Mouse (Mus musculus): ENCODE data around the gene Adamts2. TPM values are rescaled to one million over a fixed set of nuclear protein-coding genes. Genes with fewer than 3 reads are reported as not detected.

Adamts2 gene
- polyA plus RNA-seq, 1 experiment, result 3.2 TPM

DNA sequence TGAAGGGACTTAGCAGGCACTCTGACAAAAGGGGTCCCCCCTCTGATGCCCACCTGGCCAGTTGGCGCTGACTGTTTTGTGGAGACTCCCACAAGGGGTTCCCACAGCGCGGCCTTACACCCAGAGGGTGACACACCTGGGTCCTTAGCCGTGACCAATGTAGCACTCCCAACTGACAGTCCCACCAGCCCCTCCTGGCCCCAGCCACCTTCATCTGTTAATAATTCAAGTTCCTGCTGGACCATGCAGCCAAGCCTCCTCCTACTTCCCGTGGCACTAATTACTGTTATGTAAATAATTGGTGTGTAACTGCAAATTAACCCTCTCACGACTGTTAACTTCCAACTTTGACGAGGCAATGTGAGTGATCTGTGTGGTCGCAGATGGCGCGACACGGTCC is 195.8 kb downstream of the Adamts2 start:
- no peaks in the 10 kb centered on the region for H3K27me3 ChIP-seq (ENCODE audit: control insufficient read depth, insufficient read depth, low read length)
- no peaks in the 10 kb centered on the region for H3K36me3 ChIP-seq (ENCODE audit: control insufficient read depth, insufficient read depth, low read length)
- H3K4me3 ChIP-seq (ENCODE audit: control insufficient read depth, low read depth, low read length), result no peak overlapping the region
- TF ChIP-seq POLR2A (IDR thresholded peaks at IDR 0.05; ENCODE audit: control insufficient read depth, low read depth, low read length) (no peak), CTCF (IDR thresholded peaks at IDR 0.05; ENCODE audit: control insufficient read depth, insufficient read depth, insufficient replicate concordance, low read depth, low read length) (no peak)
- peaks cover 7% of the 10 kb centered on the region for H3K4me1 ChIP-seq (ENCODE audit: control insufficient read depth, insufficient read depth, low read length)
- H3K27ac ChIP-seq (ENCODE audit: control insufficient read depth, insufficient read depth, low read depth, low read length), result no peak overlapping the region

DNA sequence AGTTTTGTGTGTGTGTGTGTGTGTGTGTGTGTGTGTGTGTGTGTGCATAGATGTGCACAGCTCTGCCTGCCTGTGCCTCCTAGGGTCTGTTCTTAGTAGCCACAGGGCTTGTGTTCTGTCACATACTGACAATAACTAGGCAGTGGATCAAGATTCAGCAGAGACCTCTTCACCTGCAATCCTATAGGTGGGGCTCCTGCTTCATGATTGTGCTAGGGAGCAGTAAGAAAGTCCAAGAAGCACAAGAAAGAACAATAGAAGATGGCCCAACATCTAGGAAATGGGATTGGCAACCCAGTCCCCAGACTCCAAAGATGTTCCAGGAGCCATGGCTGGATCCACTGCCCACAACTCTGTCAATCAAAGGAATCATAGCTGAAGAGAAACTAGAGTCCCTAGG is 197.0 kb downstream of the Adamts2 start:
- Histone ChIP-seq H3K27me3 (ENCODE audit: control insufficient read depth, insufficient read depth, low read length) (no peaks in the 10 kb centered on the region), H3K4me3 (ENCODE audit: control insufficient read depth, low read depth, low read length) (no peak overlapping the region), H3K36me3 (ENCODE audit: control insufficient read depth, insufficient read depth, low read length) (no peaks in the 10 kb centered on the region), H3K4me1 (ENCODE audit: control insufficient read depth, insufficient read depth, low read length) (peaks cover 7% of the 10 kb centered on the region), H3K27ac (ENCODE audit: control insufficient read depth, insufficient read depth, low read depth, low read length) (no peak overlapping the region)
- TF ChIP-seq CTCF (IDR thresholded peaks at IDR 0.05; ENCODE audit: control insufficient read depth, insufficient read depth, insufficient replicate concordance, low read depth, low read length), result no peak
- no peak for TF ChIP-seq POLR2A (IDR thresholded peaks at IDR 0.05; ENCODE audit: control insufficient read depth, low read depth, low read length)

DNA sequence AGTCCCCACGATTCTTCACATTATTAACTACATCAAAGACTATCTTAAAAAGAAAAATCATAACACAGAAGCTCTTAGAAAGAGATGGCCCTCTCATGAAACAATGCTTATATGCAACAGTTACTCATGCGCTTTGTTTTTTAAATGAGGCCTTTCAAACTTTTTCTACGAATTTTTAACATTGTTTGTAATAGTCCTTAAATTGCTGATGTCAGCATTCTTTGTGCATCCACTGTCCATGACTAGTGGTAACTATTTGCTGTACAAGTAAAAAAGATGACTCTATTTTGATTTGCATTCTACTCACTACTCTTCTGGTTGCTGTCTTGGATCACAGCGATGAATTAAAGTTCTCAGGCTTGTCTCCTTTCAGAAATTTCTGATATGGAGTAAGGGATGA is 212.3 kb downstream of the Adamts2 start:
- H3K27ac ChIP-seq (ENCODE audit: control insufficient read depth, insufficient read depth, low read depth, low read length), result no peak overlapping the region
- no peaks in the 10 kb centered on the region for H3K4me1 ChIP-seq (ENCODE audit: control insufficient read depth, insufficient read depth, low read length)
- H3K4me3 ChIP-seq (ENCODE audit: control insufficient read depth, low read depth, low read length), result no peak overlapping the region
- TF ChIP-seq CTCF (IDR thresholded peaks at IDR 0.05; ENCODE audit: control insufficient read depth, insufficient read depth, insufficient replicate concordance, low read depth, low read length) (no peak), POLR2A (IDR thresholded peaks at IDR 0.05; ENCODE audit: control insufficient read depth, low read depth, low read length) (no peak)
- no peaks in the 10 kb centered on the region for H3K27me3 ChIP-seq (ENCODE audit: control insufficient read depth, insufficient read depth, low read length)
- peaks cover 3% of the 10 kb centered on the region for H3K36me3 ChIP-seq (ENCODE audit: control insufficient read depth, insufficient read depth, low read length)

DNA sequence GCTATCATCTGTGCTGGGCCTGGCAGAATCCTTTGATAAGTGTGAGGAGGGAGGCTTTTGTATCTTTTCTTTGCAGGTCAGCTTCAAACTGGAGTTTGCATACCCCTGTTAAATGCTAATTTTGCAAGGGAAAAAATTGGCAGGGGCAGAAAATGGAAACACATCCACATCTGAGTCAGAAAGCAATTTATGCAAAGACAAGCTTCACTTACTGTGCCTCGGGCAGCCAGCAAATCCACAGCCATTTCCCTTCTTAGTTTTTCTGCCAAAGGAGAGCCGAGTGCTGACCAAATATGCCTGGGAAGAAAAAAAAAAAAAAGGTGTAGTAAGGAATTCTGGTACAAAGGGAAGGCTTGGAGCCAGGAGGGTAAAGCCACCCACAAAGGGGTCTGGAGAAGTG is 224.3 kb downstream of the Adamts2 start:
- no peaks in the 10 kb centered on the region for H3K27me3 ChIP-seq (ENCODE audit: control insufficient read depth, insufficient read depth, low read length)
- no peaks in the 10 kb centered on the region for H3K36me3 ChIP-seq (ENCODE audit: control insufficient read depth, insufficient read depth, low read length)
- peaks cover 6% of the 10 kb centered on the region for H3K4me1 ChIP-seq (ENCODE audit: control insufficient read depth, insufficient read depth, low read length)
- no peak overlapping the region for H3K4me3 ChIP-seq (ENCODE audit: control insufficient read depth, low read depth, low read length)
- TF ChIP-seq CTCF (IDR thresholded peaks at IDR 0.05; ENCODE audit: control insufficient read depth, insufficient read depth, insufficient replicate concordance, low read depth, low read length) (no peak), POLR2A (IDR thresholded peaks at IDR 0.05; ENCODE audit: control insufficient read depth, low read depth, low read length) (no peak)
- no peak overlapping the region for H3K27ac ChIP-seq (ENCODE audit: control insufficient read depth, insufficient read depth, low read depth, low read length)

DNA sequence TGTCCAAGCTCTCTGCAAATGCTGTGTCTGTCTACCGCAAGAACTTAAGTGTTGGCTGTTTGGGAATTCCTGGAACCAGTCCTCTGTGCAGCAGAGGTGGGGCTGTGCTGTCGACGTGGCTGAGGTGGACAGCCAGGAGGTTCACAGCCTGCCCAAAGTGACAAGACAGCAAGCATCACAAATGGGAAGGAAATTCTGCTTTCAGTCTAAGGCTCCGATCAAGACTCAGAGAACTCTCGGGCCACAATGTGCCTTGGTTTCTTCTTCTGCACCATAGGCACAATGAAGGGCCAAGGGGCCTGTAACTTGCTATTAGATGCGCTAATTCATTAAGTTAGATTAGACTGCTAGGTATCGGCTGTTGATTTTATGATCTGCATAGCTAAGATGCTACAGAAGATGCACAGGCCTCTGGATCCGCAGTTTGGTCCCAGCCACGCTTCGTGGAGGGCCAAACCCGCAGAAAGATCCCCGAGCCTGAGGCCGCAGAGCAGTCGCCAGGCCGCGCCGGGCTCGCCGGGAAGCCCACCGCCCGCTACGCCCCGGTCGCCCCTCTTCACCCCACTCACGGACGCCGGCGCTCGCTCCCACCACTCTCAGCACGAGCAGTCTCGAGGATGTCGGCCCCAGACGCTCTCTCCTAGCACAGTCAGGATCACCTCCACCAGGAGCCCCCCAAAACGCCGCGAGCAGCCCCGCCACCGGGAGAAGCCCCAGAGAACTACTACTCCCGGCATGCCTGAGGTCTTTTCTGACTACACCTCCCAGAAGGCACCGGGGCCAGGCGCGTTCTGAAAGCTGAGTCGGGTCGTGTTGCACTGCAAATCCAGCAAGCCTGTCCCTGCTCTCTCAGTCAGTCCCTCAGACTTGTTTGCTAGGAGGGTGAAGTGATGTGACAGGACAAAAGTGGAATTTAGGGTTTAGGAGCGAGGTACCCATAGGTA is 225.4 kb downstream of the Adamts2 start, which contains the start of gene Zfp354c:
Gene Zfp354c, minus strand, starts transcription at position 715 of the 944 bp plus-strand sequence.
- H3K4me3 ChIP-seq (ENCODE audit: control insufficient read depth, low read depth, low read length), result peak within 1 kb of the TSS; percentile 99
- peak within 1 kb of the TSS; percentile 44 for H3K27ac ChIP-seq (ENCODE audit: control insufficient read depth, insufficient read depth, low read depth, low read length)
- H3K4me1 ChIP-seq (ENCODE audit: control insufficient read depth, insufficient read depth, low read length), result peaks cover 6% of the 10 kb centered on the region
- no peaks in the 10 kb centered on the region for H3K36me3 ChIP-seq (ENCODE audit: control insufficient read depth, insufficient read depth, low read length)
- TF ChIP-seq POLR2A (IDR thresholded peaks at IDR 0.05; ENCODE audit: control insufficient read depth, low read depth, low read length), result peak; percentile 43; the same call in 1 of the 2 replicates
- TF ChIP-seq CTCF (IDR thresholded peaks at IDR 0.05; ENCODE audit: control insufficient read depth, insufficient read depth, insufficient replicate concordance, low read depth, low read length), result no peak
- H3K27me3 ChIP-seq (ENCODE audit: control insufficient read depth, insufficient read depth, low read length), result no peaks in the 10 kb centered on the region

DNA sequence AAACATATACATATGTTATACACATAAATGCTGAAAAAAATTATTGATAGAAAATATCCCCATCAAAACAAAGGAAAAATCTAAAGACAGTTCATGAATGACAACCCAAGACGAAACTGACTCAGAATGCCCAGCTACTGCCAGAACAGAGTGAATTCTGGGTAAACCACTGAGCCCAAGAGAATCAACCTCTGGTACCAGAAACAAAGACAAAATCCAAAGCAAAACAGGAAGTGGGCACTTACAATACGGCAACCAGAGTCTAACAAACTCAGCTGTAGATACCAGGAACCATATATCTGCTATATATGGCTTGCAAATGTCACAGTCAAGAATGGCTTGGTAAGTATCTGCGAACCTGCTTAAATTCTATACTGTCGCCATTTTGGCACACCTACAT is 233.8 kb downstream of the Adamts2 start:
- no peak overlapping the region for H3K4me3 ChIP-seq (ENCODE audit: control insufficient read depth, low read depth, low read length)

DNA sequence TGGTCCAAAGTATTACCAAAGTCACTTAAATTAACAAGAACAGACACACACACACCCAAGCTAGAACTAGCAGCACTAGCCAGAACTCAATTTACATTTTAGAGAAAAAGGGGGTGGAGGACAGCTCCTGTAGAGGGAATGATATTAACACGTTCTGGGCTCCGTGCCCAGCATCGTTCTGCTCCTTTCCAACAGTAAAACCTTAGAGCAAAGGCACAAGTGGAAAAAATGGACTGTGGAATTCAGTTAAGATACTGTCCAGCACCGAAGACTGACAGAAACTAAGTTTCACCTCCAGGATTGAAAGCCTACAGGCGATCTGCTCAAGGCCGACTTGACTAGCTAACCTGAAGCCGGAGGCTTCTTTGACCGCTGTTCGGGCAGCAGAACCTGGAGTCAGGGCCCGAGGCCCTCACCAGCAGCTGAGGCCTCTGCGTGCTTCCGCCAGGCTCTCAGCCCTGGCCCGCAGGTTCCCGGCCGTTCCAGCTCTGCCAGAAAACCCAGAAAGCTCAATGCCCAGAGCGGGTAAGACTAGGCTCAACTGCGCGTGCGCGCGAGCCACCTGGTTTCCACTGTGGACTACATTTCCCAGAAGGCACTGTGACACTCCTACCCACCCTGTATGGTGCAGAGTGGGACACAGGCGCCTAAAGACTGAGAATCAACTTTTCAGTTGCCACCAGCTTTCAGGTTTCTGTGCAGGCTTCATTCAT is 239.3 kb downstream of the Adamts2 start, which contains the start of gene Zfp879:
Gene Zfp879, minus strand, starts transcription at position 530 of the 713 bp plus-strand sequence.
- Histone ChIP-seq H3K4me3 (ENCODE audit: control insufficient read depth, low read depth, low read length) (peak within 1 kb of the TSS; percentile 89), H3K27ac (ENCODE audit: control insufficient read depth, insufficient read depth, low read depth, low read length) (peak within 1 kb of the TSS; percentile 71), H3K36me3 (ENCODE audit: control insufficient read depth, insufficient read depth, low read length) (no peaks in the 10 kb centered on the region), H3K27me3 (ENCODE audit: control insufficient read depth, insufficient read depth, low read length) (no peaks in the 10 kb centered on the region), H3K4me1 (ENCODE audit: control insufficient read depth, insufficient read depth, low read length) (peaks cover 12% of the 10 kb centered on the region)
- no peak for TF ChIP-seq CTCF (IDR thresholded peaks at IDR 0.05; ENCODE audit: control insufficient read depth, insufficient read depth, insufficient replicate concordance, low read depth, low read length)
- TF ChIP-seq POLR2A (IDR thresholded peaks at IDR 0.05; ENCODE audit: control insufficient read depth, low read depth, low read length), result peak; percentile 74

More for the DNA sequence above, 233.8 kb downstream of the Adamts2 start:
- no peaks in the 10 kb centered on the region for H3K27me3 ChIP-seq (ENCODE audit: control insufficient read depth, insufficient read depth, low read length)
- peaks cover 5% of the 10 kb centered on the region for H3K4me1 ChIP-seq (ENCODE audit: control insufficient read depth, insufficient read depth, low read length)
- no peak overlapping the region for H3K27ac ChIP-seq (ENCODE audit: control insufficient read depth, insufficient read depth, low read depth, low read length)
- peaks cover 2% of the 10 kb centered on the region; the same call in 1 of the 2 replicates for H3K36me3 ChIP-seq (ENCODE audit: control insufficient read depth, insufficient read depth, low read length)
- TF ChIP-seq CTCF (IDR thresholded peaks at IDR 0.05; ENCODE audit: control insufficient read depth, insufficient read depth, insufficient replicate concordance, low read depth, low read length) (no peak), POLR2A (IDR thresholded peaks at IDR 0.05; ENCODE audit: control insufficient read depth, low read depth, low read length) (no peak)
